Mouse (Mus musculus): ENCODE data around the gene Nmnat2. TPM values are rescaled to one million over a fixed set of nuclear protein-coding genes. Genes with fewer than 3 reads are reported as not detected.

Gene Nmnat2
- polyA plus RNA-seq, 1 experiment from 2014 or later = 4.7 TPM

DNA sequence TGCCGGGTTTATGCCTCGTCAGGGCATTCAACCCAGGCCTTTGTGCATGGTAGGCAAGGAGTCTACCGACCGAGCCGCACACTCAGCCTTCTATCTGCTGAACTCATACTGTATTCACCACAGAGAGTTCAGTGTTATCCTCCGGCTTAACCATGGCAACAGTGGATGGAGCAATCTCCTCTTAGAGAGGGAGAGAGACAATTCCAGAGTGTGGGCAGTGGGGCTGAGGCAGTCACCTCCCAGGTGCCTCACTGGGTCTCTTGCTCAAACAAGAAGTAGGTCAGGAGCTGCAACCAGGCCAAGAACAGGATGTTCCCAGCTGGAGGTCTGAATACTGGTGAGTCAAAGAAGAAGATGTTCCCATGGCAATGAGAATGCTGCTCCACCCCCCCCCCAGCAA is 56.8 kb downstream of the Nmnat2 start:
- Histone ChIP-seq H3K9me3 (no peaks in the 10 kb centered on the region), H3K27ac (replicated peaks) (no peak overlapping the region), H3K27me3 (replicated peaks; ENCODE audit: low read depth, poor library complexity, severe bottlenecking) (peaks cover 29% of the 10 kb centered on the region), H3K36me3 (replicated peaks) (no peaks in the 10 kb centered on the region), H3K4me1 (peaks cover 33% of the 10 kb centered on the region), H3K4me3 (no peak overlapping the region)
- WGBS = 91% methylated on average over 6 of the region's 6 CpGs
- DNase-seq (ENCODE audit: low spot score) = no peak

DNA sequence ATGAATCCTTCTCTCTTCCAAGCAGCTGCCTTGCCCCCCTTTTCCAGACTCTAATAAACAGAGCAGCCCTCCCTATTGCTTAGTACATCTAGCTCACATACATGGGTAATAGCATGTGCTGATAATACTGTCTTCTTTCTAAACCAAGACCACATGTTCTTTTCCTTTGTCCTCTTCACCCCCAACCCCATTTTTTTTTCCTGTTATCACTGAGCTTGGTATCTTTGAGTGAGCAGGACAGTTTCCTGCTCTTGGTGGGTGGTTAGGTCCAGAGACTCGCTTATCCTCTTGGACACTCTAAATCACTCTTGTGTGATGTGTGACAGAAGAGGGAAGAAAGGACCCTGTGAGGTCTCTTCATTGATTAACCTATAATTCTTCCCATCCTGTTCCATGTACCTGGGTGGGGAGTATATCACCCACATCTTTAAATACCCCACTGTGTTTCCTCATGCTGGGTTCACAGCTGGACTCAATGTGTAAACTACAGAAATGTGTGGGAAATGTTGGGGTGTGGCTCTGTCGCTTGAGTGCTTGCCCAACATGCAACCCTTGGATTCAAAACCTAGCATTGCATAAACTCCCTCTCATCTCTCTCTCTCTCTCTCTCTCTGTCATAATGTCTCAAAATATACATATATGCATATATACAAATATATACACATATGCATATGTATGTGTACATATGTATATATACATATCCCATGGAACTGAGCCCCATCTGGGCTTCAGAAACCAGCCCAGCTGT is 58.9 kb downstream of the Nmnat2 start:
- H3K27me3 ChIP-seq (replicated peaks; ENCODE audit: low read depth, poor library complexity, severe bottlenecking) = peaks cover 29% of the 10 kb centered on the region
- no peaks in the 10 kb centered on the region for H3K9me3 ChIP-seq
- H3K4me3 ChIP-seq = no peak overlapping the region
- WGBS = 86% methylated on average over 2 of the region's 2 CpGs
- peak overlapping the region; percentile 71 for H3K27ac ChIP-seq (replicated peaks)
- H3K36me3 ChIP-seq (replicated peaks) = no peaks in the 10 kb centered on the region
- H3K4me1 ChIP-seq = peaks cover 39% of the 10 kb centered on the region
- no peak for DNase-seq (ENCODE audit: low spot score)

DNA sequence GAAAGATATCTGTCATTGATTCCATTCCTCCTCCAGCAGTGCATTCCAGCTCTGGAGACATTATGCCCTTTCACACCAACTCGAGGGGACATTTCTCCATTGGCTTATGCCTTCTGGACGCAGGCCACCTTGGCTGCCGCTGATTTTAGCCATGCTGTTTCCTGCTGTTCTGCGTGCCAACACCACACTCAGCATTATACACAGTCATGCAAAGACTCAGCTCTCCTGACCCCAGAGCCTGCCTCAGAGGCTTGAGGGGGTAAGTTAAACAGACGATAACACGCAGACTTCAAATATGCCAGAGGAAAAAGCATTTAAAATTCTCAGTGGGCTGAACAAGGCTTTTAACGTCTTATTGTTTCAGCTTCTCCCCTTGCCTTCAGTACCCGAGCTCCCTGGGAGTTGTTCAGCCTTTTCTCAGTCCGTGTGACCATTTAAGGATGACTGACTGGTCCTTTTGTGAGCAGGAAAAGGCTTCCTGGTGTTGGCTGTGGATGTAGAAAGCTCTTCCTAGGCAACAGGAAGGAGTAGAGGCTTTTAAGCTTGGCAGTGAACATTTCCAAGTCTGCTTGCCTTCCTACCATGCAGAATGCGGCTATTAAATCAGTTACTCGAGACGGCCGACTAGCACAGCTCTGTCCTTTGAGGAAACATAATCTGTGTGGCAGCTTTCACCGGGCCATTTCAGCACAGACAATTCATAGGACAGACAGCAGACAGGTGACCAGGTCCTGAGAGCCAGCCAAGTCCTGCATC is 59.8 kb downstream of the Nmnat2 start:
- Histone ChIP-seq H3K27me3 (replicated peaks; ENCODE audit: low read depth, poor library complexity, severe bottlenecking) (peaks cover 29% of the 10 kb centered on the region), H3K4me1 (peaks cover 33% of the 10 kb centered on the region), H3K36me3 (replicated peaks) (no peaks in the 10 kb centered on the region), H3K27ac (replicated peaks) (peak overlapping the region; percentile 71), H3K4me3 (0 out of 2 replicates have a peak overlapping the region, but pooled peaks have one; percentile 4), H3K9me3 (no peaks in the 10 kb centered on the region)
- WGBS = 32% methylated on average over 14 of the region's 14 CpGs
- DNase-seq (ENCODE audit: low spot score) = peak; percentile 26

DNA sequence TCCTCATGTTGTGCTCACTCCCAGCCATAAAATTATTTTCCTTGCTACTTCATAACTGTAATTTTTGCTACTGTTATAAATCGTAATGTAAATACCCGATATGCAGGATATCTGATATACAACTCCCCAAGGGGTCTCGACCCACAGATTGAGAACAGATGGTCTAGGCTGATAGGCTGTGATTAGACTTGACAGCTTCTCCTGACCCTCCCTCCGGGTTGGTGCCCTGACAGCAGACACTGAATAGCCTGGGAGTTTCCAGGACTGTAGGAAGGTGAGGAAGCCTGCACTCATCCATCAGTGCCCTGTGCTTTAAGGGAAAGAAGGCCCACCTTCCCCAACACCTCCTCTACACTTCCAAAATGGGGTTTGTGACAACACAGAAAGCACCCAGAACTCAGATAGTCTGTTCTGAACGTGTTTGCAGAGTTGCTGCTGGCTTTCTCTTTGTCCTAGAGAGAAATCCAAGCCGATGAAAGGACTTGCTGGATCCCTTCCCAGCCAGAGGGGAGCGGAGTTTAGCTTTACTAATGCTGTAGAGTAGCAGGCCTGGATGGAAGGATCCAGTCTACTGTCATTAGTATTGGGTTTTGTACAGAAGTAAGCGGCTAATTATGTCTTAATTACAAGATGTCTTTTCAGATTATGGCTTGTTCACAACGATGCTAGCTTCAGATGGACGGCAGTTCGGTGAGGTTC is 61.8 kb downstream of the Nmnat2 start:
- Histone ChIP-seq H3K36me3 (replicated peaks) (no peaks in the 10 kb centered on the region), H3K4me1 (peaks cover 32% of the 10 kb centered on the region), H3K4me3 (no peak overlapping the region), H3K27ac (replicated peaks) (peak overlapping the region; percentile 70), H3K27me3 (replicated peaks; ENCODE audit: low read depth, poor library complexity, severe bottlenecking) (peaks cover 26% of the 10 kb centered on the region), H3K9me3 (no peaks in the 10 kb centered on the region)
- 53% methylated on average over 11 of the region's 11 CpGs for WGBS
- peak; percentile 65 for DNase-seq (ENCODE audit: low spot score)

DNA sequence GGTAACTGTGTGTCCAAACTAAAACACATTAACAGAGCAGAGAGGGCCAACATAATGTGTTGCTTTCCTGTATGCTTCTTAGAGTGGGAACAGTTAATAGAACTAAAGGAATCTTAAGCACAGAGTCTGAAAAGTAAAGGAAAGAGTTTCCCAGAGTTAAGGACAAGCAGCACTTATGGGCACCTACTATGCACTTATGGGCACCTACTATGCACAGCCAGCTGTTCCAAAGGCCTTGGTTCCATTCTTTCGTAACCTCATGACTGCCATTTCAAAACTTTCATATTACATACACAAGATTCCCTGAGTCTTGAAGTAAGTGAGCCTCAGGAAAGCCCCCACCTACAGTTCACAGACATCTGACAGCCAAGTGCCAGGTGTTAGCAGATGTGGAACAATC is 64.3 kb downstream of the Nmnat2 start:
- 0 out of 2 replicates have a peak, but pooled peaks cover 4% of the 10 kb centered on the region for H3K27me3 ChIP-seq (replicated peaks; ENCODE audit: low read depth, poor library complexity, severe bottlenecking)
- H3K9me3 ChIP-seq = no peaks in the 10 kb centered on the region
- WGBS = 91% methylated on average over 1 of the region's 1 CpGs
- peaks cover 36% of the 10 kb centered on the region for H3K4me1 ChIP-seq
- H3K27ac ChIP-seq (replicated peaks) = no peak overlapping the region
- no peaks in the 10 kb centered on the region for H3K36me3 ChIP-seq (replicated peaks)
- DNase-seq (ENCODE audit: low spot score) = no peak
- H3K4me3 ChIP-seq = no peak overlapping the region

DNA sequence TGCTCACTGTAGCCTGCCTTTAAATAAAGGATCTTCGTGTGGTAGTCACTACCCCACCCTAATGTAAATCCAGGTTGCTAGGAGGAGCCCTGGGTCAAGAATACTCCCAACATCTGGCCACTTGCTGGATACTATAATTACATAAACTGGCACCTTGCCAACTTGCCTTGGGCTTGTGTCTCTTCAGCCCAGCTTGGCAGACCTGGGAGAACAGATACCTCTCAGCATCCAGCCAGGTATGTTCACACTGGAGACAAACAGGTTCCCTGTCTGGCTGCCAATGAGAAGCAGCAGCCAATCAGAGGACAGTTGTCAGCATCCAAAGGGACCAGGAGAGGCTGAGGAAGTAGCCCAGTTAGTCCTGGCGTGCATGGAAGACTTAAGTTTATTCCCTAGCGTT is 64.8 kb downstream of the Nmnat2 start:
- Histone ChIP-seq H3K36me3 (replicated peaks) (no peaks in the 10 kb centered on the region), H3K27me3 (replicated peaks; ENCODE audit: low read depth, poor library complexity, severe bottlenecking) (0 out of 2 replicates have a peak, but pooled peaks cover 4% of the 10 kb centered on the region), H3K27ac (replicated peaks) (no peak overlapping the region), H3K4me1 (peaks cover 35% of the 10 kb centered on the region), H3K4me3 (no peak overlapping the region), H3K9me3 (no peaks in the 10 kb centered on the region)
- DNase-seq (ENCODE audit: low spot score) = no peak
- WGBS = 84% methylated on average over 3 of the region's 3 CpGs

DNA sequence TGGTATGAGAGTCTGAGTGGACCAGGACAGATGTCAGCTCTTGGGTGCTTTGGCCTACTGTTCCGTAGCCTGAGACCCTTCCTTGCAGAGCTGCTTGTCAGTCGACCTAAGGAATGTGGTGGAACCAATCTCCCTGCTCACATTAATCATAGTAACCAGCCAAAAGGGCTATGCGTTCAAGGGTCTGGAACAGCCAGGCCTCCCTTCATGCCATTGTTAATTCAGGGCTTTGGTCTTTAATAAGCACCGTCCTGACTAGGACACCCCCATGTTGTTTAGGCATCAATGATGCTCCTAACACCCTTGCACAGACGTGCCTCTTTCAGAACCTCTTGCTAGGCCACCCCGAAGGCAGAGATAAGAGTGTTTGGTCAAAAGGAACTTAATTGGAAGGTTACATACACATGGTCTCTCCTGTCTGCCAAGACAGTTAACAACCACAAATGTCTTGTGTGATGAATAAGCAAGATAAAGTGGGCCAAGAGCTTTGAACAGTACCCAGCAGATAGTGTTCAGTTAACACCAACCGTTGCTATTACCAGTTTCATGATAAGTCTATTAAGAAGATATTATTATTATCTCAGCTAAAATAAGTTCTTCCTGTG is 66.3 kb downstream of the Nmnat2 start:
- Histone ChIP-seq H3K36me3 (replicated peaks) (no peaks in the 10 kb centered on the region), H3K4me3 (no peak overlapping the region), H3K27ac (replicated peaks) (no peak overlapping the region), H3K9me3 (no peaks in the 10 kb centered on the region), H3K4me1 (peaks cover 20% of the 10 kb centered on the region), H3K27me3 (replicated peaks; ENCODE audit: low read depth, poor library complexity, severe bottlenecking) (no peaks in the 10 kb centered on the region)
- WGBS = 80% methylated on average over 7 of the region's 7 CpGs
- DNase-seq (ENCODE audit: low spot score) = no peak

DNA sequence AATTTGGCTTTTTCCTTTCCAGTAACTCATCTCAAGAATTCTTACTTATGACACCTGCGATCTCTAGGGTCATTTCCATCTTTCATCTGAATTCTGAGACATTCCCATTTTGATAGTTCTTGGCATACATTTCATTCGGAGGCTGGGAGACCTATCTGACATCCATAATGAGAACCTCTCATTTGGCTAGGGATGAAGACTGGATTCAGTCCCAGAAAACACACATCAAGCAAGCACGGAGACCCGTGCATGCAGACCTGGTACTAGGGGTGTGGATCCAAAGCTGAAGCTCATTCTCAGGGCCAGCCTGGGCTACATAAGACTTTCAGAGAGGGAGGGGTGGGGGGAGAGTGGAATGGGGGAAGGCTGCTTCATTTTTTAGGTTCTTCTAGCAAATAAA is 68.2 kb downstream of the Nmnat2 start:
- H3K4me3 ChIP-seq = no peak overlapping the region
- no peaks in the 10 kb centered on the region for H3K9me3 ChIP-seq
- H3K36me3 ChIP-seq (replicated peaks) = no peaks in the 10 kb centered on the region
- no peaks in the 10 kb centered on the region for H3K27me3 ChIP-seq (replicated peaks; ENCODE audit: low read depth, poor library complexity, severe bottlenecking)
- peaks cover 10% of the 10 kb centered on the region; the same call in 1 of the 2 replicates for H3K4me1 ChIP-seq
- no peak overlapping the region for H3K27ac ChIP-seq (replicated peaks)
- DNase-seq (ENCODE audit: low spot score) = no peak
- 90% methylated on average over 4 of the region's 4 CpGs for WGBS

DNA sequence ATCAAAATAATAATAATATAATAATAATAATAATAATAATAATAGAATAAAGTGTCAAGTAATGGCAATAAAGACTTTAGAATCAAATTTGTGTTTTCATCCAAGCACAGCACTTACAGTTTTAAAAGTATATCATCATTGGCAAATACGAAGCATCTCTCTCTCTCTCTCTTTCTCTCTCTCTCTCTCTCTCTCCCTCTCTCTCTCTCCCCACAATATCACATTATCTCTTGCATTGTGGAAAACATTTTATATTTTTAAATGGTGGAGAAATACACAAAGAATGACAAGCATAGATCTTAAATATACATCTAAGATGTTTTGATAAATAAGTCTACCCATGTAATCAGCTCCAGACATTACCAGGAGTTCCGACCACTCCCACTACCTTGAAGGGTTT is 69.1 kb downstream of the Nmnat2 start:
- no peak overlapping the region for H3K27ac ChIP-seq (replicated peaks)
- H3K9me3 ChIP-seq = no peaks in the 10 kb centered on the region
- H3K4me3 ChIP-seq = no peak overlapping the region
- 76% methylated on average over 2 of the region's 2 CpGs for WGBS
- H3K36me3 ChIP-seq (replicated peaks) = no peaks in the 10 kb centered on the region
- H3K27me3 ChIP-seq (replicated peaks; ENCODE audit: low read depth, poor library complexity, severe bottlenecking) = no peaks in the 10 kb centered on the region
- H3K4me1 ChIP-seq = peaks cover 10% of the 10 kb centered on the region; the same call in 1 of the 2 replicates
- no peak for DNase-seq (ENCODE audit: low spot score)

DNA sequence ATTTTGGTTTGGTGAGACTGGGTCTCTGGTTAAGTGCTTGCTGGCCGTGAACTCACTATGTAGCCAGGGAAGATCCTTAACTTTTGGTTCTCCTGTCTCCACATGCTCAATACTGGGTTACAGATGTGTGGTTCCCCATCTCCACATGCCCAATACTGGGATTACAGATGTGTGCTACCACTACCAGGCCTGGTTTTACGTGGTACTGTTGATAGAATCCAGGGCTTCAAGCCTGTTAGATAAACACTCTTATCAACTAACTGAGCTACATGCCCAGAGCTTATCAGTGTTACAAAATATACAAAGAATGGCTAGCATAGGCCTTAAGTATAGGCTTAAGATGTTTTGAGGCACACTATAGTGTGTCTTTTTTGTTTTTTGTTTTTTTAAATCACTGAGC is 69.7 kb downstream of the Nmnat2 start:
- H3K27me3 ChIP-seq (replicated peaks; ENCODE audit: low read depth, poor library complexity, severe bottlenecking) = no peaks in the 10 kb centered on the region
- WGBS = 65% methylated on average over 2 of the region's 2 CpGs
- H3K9me3 ChIP-seq = no peaks in the 10 kb centered on the region
- H3K36me3 ChIP-seq (replicated peaks) = no peaks in the 10 kb centered on the region
- peaks cover 10% of the 10 kb centered on the region; the same call in 1 of the 2 replicates for H3K4me1 ChIP-seq
- no peak overlapping the region for H3K4me3 ChIP-seq
- H3K27ac ChIP-seq (replicated peaks) = 0 out of 2 replicates have a peak overlapping the region, but pooled peaks have one; percentile 10
- no peak for DNase-seq (ENCODE audit: low spot score)

DNA sequence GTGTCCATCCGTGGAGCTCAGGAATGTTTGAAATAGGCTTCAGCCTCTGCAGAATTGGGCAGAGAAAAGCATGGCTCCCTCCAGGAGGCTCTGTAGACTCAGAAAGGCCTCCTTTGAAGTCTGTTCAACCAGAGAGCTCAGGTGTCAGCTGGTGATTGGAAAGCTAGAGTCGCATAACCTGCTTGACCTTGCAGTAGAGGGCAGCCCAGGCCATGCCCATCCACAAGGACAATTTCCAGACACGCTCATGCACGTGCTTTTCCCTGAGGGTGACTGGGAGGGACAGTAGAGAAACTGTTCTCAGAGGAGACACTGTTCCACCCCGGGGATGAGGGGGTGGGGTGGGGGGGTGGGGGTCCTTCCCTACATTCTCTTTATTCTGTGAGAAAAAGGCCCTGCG is 76.6 kb downstream of the Nmnat2 start:
- 29% methylated on average over 6 of the region's 6 CpGs for WGBS
- H3K27ac ChIP-seq (replicated peaks) = peak overlapping the region; percentile 35
- peak; percentile 50 for DNase-seq (ENCODE audit: low spot score)
- H3K27me3 ChIP-seq (replicated peaks; ENCODE audit: low read depth, poor library complexity, severe bottlenecking) = no peaks in the 10 kb centered on the region
- no peaks in the 10 kb centered on the region for H3K9me3 ChIP-seq
- H3K4me1 ChIP-seq = peaks cover 43% of the 10 kb centered on the region
- H3K4me3 ChIP-seq = no peak overlapping the region; the same call in 1 of the 2 replicates
- H3K36me3 ChIP-seq (replicated peaks) = no peaks in the 10 kb centered on the region

DNA sequence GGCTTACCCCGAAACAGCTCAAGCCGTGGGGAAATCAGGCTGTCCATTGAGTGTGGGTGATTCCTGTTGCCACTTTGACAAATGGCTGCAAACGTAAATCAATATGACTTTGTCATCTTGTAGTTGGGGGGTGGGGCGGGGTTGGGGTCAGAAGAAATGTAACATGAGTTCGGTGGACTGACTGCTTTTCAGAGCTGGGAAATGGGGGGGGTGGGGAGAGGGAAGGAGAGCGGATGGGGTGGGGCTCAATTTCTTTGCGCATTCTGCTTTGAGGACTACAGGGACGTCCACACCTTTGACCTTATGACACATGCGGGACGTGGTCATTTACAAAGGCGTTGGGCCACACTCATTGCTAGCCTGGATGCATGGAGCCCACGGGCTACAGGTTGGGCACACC is 77.2 kb downstream of the Nmnat2 start:
- Histone ChIP-seq H3K36me3 (replicated peaks) (no peaks in the 10 kb centered on the region), H3K9me3 (no peaks in the 10 kb centered on the region), H3K27ac (replicated peaks) (no peak overlapping the region; the same call in 1 of the 2 replicates), H3K4me1 (peaks cover 43% of the 10 kb centered on the region), H3K27me3 (replicated peaks; ENCODE audit: low read depth, poor library complexity, severe bottlenecking) (no peaks in the 10 kb centered on the region), H3K4me3 (no peak overlapping the region; the same call in 1 of the 2 replicates)
- no peak for DNase-seq (ENCODE audit: low spot score)
- WGBS = 69% methylated on average over 12 of the region's 12 CpGs
